Mouse (Mus musculus) spleen, postnatal 4 days (tissue): ENCODE measurements around the gene Cpox.

ENCODE experiments used
- DNase-seq, 2 experiments: peaks; one replicate each; pipeline ENCODE4 v3.0.0; 2022; ENCODE audit warnings: low spot score in 2 of 2

Gene Cpox

DNA sequence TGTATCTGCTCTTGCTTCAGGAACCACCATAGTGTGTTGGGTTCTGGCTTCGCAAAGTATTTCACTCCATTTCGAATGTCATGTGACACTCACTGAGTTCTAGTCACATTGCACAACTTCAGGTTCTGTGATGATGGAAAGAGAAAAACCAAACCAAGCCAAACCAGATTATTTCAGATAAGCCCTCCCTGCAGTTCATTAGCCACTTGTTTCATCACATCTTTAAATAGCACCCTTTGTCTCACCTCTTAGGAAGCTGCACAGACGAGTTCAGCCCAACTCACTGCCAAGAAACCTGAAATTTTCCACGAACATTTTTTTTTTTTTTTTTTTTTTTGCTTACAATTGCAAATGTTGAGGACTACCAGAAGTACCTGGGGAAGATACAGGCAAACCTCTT is 76.6 kb downstream of the Cpox start:
- no peak for DNase-seq

DNA sequence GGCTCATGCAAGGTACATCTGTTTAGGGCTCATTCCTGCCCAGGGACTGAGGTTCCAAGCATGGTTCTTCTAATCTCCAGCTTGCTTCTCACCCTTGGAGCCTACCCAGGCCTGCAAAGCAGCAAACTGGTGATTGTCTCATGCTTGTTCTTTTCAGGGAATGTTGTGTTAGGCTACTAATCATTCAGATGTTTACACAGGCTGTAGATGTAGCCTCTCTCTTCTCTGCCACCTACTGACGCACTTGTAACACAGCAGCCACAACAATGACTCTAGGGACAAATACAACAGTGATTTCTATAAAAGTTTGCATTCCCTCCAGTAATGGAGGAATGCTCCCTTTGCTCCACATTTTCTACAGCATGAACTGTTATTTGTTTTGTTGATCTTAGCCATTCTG is 81.2 kb downstream of the Cpox start:
- DNase-seq = no peak

DNA sequence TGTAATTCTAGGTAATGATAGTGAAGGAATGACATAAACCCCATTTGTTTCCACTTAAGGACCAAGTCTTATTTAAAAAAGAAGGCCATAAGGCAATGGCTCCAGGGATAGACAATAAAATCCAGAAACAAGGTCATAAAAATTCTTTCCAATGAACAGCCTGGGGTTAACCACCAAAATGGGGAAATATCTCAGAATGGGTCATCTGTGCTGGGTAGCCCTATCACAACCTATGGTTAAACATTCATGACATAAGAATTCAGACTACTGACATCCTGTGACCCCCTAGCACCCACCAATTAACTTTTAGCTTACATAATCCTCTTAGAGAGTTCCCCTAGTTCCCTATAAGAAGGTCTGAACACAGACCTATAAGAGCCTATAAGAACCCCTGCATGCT is 86.1 kb downstream of the Cpox start:
- no peak for DNase-seq

DNA sequence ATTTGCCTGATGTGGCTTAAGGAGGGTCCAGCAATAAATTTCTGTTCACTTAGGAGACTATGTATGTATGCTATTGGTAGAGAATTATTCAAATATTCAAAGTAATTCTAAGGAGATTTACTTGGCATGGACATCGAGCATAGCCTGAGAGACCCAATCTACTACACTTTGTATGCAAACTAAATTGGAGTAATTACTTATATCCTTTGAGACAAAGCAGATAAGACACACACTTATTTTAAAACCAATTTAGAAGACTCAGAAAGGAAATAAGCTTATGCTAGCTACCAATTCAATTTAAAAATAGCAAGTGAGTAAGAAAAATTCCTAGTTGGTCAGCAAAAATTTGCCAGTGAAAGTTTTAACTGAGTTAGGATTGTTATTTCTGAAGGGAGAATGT is 93.0 kb downstream of the Cpox start, which contains the start of gene Olfr172:
Olfr172 (minus strand) TSS at position 101 of the 400 bp plus-strand sequence.
- DNase-seq = no peak
